Mouse (Mus musculus) macrophage (primary cell): ENCODE results near the gene Tsc22d1. TPM values are rescaled to one million over a fixed set of nuclear protein-coding genes. Genes with fewer than 3 reads are reported as not detected.

Source experiments
- H3K27ac ChIP-seq: fragments of 350-480 bp; formaldehyde crosslinking; 2 replicates; pipeline ENCODE4 v1.9.0; 2021
- H3K36me3 ChIP-seq: fragments of 350-480 bp; formaldehyde crosslinking; 2 replicates; pipeline ENCODE4 v1.9.0; 2021; ENCODE audit errors: inconsistent target
- H3K4me3 ChIP-seq: fragments of 350-480 bp; formaldehyde crosslinking; 2 replicates; pipeline ENCODE4 v1.9.0; 2021; ENCODE audit errors: inconsistent target
- H3K79me2 ChIP-seq: fragments of 350-480 bp; formaldehyde crosslinking; 2 replicates; pipeline ENCODE4 v1.9.0; 2021; ENCODE audit errors: inconsistent target
- WGBS: methylation state at CpG from one replicate; pipeline ENCODE4 v1.1.7; 2026; ENCODE audit warnings: inconsistent platforms; ENCODE audit not compliant: missing documents; 5-methylcytosine and 5-hydroxymethylcytosine counted together
- polyA plus RNA-seq: library from polyadenylated mRNA; stranded (reverse); fragments of 250-400 nt; gene quantifications from 3 replicates; pipeline ENCODE4 v1.2.4, GENCODE M21; 2018; ENCODE audit warnings: inconsistent platforms
- total RNA-seq, 78 experiments: library from RNA; depleted of rRNA; stranded (reverse); fragments of 250-400 nt; gene quantifications; 1 replicate in 9 of 78; 2 replicates in 24 of 78; 3 replicates in 43 of 78; 4 replicates in 2 of 78; pipeline ENCODE4 v1.2.4; 2018; ENCODE audit warnings: inconsistent platforms in 56 of 78

Gene Tsc22d1
- total RNA-seq (2018; cell fraction: chromatin; rRNA removed) = 100 to 1,000 TPM in 14 of 26 experiments, 10 to 100 TPM in 12; 38.1 to 306 (median 105) TPM
- 10 to 100 TPM; 18.3 to 71.6 (median 48.3) TPM for total RNA-seq (2018; cell fraction: cytosol; rRNA removed)
- total RNA-seq (2018; cell fraction: nucleus; rRNA removed) = 100 to 1,000 TPM in 10 of 26 experiments, 10 to 100 TPM in 16; 36.4 to 236 (median 82.8) TPM
- 21.6 to 41.9 TPM (median 33.6 TPM) in 3 replicates for polyA plus RNA-seq

DNA sequence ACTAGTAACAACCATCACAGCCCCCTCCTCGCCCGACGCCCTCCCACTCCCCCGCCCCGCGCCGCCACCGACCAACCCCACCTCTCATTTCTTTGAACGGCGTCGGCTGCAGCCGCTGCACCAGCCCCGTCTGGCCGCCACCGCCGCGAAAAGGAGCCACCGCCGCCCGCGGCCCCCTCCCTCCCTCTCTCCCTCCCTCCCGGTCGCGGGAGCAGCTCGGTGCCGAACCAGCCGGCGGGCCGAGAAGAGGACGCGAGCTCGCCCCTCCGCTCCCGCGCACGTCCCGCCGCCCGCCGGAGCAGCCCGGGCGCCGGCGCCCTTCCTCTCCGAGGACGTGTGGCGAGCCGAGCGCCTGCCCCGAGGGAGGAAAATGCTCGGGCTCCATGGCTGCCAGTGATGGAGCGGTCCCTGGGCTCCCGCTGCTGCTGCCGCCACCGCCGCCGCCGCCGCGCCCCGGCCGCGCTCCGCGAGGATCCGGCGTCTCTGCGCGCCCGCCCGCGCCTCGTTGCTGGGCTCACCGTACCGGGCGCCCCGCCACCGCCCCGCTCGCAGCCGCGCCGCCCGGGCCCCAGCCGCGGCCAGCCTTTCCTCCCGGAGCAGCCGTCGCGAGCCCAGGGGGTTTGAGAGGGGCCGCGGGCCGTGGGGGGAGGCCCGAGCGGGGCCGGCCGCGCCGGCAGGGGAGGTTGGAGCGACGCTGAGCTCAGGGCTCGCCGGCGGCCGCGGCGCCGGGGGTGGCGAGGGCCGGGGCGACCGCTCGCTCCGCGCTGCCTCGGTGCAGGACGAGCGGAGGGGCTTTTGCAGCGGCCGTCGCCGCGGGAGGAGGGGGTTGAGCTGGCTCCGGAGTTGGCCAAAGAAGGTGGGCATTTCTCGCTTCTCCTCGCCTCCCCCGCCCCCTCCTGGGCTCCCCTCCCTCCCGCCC is at the start of gene Tsc22d1:
TSS of gene Tsc22d1 (plus strand) at position 100 of the 919 bp plus-strand sequence.
- Histone ChIP-seq H3K36me3 (peaks cover 14% of the 10 kb centered on the region; the same call in 1 of the 2 replicates), H3K4me3 (peak within 1 kb of the TSS; percentile 52), H3K79me2 (peaks cover 13% of the 10 kb centered on the region; the same call in 1 of the 2 replicates), H3K27ac (peak within 1 kb of the TSS; percentile 68)
- 1% methylated on average over 75 of the region's 128 CpGs for WGBS

DNA sequence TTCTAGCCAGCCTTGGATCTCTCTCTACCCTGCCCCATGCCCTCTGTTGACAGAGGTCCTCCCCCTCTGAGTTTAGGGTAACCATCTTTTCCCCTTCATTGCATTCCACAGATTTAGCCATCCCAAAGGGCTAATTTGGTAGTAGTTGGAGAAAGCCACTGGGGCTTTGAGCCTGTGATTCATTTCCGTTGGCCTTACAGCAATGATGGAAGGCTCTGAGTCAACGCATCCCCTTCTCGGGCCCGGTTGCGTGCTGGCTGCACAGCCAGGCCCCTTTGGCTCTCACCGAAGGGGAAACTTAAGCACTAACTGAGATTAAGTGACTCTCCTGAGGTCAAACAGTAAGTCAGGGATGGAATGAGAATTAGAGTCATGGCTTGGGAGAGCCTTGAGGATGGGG is 41.1 kb upstream of the Tsc22d1 start:
- Histone ChIP-seq H3K27ac (no peak overlapping the region), H3K79me2 (no peaks in the 10 kb centered on the region), H3K4me3 (no peak overlapping the region), H3K36me3 (no peaks in the 10 kb centered on the region)
- 92% methylated on average over 6 of the region's 6 CpGs for WGBS

- Histone ChIP-seq H3K27ac (no peak overlapping the region), H3K36me3 (no peaks in the 10 kb centered on the region), H3K79me2 (no peaks in the 10 kb centered on the region), H3K4me3 (no peak overlapping the region)
- WGBS = 82% methylated on average over 6 of the region's 6 CpGs
Measured at GRCm38 (mm10) chr14:76374601-76375000, 40.2 kb upstream of the Tsc22d1 start.

- Histone ChIP-seq H3K4me3 (no peak overlapping the region), H3K79me2 (no peaks in the 10 kb centered on the region), H3K27ac (no peak overlapping the region), H3K36me3 (no peaks in the 10 kb centered on the region)
- 89% methylated on average over 5 of the region's 5 CpGs for WGBS
Measured at GRCm38 (mm10) chr14:76376561-76376960, 38.2 kb upstream of the Tsc22d1 start.

GRCm38 (mm10) chr14:76379411-76379810 is 35.4 kb upstream of the Tsc22d1 start:
- H3K36me3 ChIP-seq = no peaks in the 10 kb centered on the region
- no peak overlapping the region for H3K27ac ChIP-seq
- 100% methylated on average over 3 of the region's 3 CpGs for WGBS
- no peak overlapping the region for H3K4me3 ChIP-seq
- H3K79me2 ChIP-seq = no peaks in the 10 kb centered on the region

DNA sequence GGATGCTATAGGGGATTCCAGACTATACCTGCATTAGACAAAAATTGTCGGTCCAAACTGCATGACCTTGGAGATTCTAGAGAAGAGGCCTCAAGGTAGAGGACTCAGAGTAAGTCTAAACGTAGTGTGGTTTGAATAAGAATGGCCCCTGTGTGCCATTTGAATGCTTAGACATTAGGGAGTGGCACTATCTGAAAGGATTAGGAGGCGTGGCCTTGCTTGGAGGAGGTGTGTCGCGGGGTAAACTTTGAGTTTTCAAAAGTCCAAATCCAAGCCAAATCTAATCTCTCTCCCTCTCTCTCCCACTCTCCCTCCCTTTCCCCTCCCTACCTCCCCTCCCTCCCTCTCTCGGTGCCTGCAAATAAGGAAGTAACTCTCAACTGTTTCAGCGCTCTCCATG is 26.7 kb upstream of the Tsc22d1 start:
- Histone ChIP-seq H3K27ac (no peak overlapping the region), H3K4me3 (no peak overlapping the region), H3K79me2 (no peaks in the 10 kb centered on the region), H3K36me3 (no peaks in the 10 kb centered on the region)
- WGBS = 79% methylated on average over 6 of the region's 7 CpGs

DNA sequence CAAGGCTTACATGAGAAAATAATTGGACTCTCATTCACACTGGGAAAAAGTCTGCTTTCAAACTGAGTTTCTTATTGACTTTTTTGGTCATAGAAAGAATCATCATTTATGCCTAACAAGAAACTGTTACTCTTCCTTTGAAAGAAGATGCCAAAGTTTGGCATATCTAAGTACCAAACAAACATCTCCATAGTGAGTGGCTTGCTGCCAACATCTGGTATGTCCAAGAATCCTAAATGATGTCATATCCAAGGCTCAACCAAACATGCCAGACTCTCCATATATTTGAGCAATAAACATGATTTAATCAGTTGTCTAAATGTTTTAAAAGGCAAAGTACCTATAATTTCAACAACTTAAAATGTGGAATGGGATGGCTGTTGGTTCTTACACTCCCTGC is 16.5 kb upstream of the Tsc22d1 start:
- Histone ChIP-seq H3K27ac (no peak overlapping the region), H3K4me3 (no peak overlapping the region), H3K79me2 (no peaks in the 10 kb centered on the region), H3K36me3 (no peaks in the 10 kb centered on the region)

- Histone ChIP-seq H3K27ac (peak overlapping the region; percentile 61), H3K36me3 (no peaks in the 10 kb centered on the region), H3K4me3 (no peak overlapping the region), H3K79me2 (no peaks in the 10 kb centered on the region)
- WGBS = 55% methylated on average over 3 of the region's 4 CpGs
Measured at GRCm38 (mm10) chr14:76402574-76402973, 12.2 kb upstream of the Tsc22d1 start.

- Histone ChIP-seq H3K27ac (no peak overlapping the region), H3K4me3 (no peak overlapping the region), H3K36me3 (no peaks in the 10 kb centered on the region), H3K79me2 (no peaks in the 10 kb centered on the region)
- WGBS = 92% methylated on average over 8 of the region's 8 CpGs
Measured at GRCm38 (mm10) chr14:76409111-76409510, 5.7 kb upstream of the Tsc22d1 start.

- Histone ChIP-seq H3K36me3 (peaks cover 14% of the 10 kb centered on the region; the same call in 1 of the 2 replicates), H3K27ac (peak overlapping the region; percentile 68), H3K79me2 (peaks cover 13% of the 10 kb centered on the region; the same call in 1 of the 2 replicates), H3K4me3 (peak overlapping the region; percentile 31)
- WGBS = 7% methylated on average over 10 of the region's 10 CpGs
Measured at GRCm38 (mm10) chr14:76413773-76414121, 1.0 kb upstream of the Tsc22d1 start.

GRCm38 (mm10) chr14:76414122-76414861 is 469 bp upstream of the Tsc22d1 start:
- 2% methylated on average over 49 of the region's 81 CpGs for WGBS
- Histone ChIP-seq H3K4me3 (peak overlapping the region; percentile 31), H3K27ac (peak overlapping the region; percentile 68), H3K36me3 (peaks cover 14% of the 10 kb centered on the region; the same call in 1 of the 2 replicates), H3K79me2 (peaks cover 13% of the 10 kb centered on the region; the same call in 1 of the 2 replicates)

DNA sequence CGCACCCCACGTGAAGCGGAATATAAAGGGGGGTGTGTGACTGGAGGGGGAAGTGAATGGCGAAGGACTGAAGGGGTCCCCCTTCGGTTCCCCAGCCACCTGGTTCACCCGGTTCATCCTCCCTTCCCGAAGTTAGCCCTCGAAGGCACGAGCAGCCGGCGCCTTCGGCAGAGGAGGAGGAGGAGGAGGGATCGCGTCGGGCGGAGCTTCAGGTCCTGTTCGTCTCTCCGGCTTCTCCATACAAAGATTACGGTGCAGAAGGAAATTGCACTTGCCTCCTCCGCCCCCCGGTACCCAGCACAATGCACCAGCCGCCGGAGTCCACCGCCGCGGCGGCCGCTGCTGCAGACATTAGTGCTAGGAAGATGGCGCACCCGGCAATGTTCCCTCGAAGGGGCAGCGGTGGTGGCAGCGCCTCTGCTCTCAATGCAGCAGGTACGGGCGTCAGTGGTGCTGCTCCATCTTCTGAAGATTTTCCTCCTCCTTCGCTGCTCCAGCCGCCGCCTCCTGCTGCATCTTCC is 1.1 kb downstream of the Tsc22d1 start:
- peak overlapping the region; percentile 48 for H3K27ac ChIP-seq
- 8% methylated on average over 25 of the region's 38 CpGs for WGBS
- peaks cover 14% of the 10 kb centered on the region; the same call in 1 of the 2 replicates for H3K36me3 ChIP-seq
- peak overlapping the region; percentile 52 for H3K4me3 ChIP-seq
- peaks cover 13% of the 10 kb centered on the region; the same call in 1 of the 2 replicates for H3K79me2 ChIP-seq

GRCm38 (mm10) chr14:76416366-76417040 is 1.7 kb downstream of the Tsc22d1 start:
- H3K4me3 ChIP-seq = peak overlapping the region; percentile 52
- peaks cover 13% of the 10 kb centered on the region; the same call in 1 of the 2 replicates for H3K79me2 ChIP-seq
- H3K27ac ChIP-seq = no peak overlapping the region
- 86% methylated on average over 25 of the region's 27 CpGs for WGBS
- H3K36me3 ChIP-seq = peaks cover 14% of the 10 kb centered on the region; the same call in 1 of the 2 replicates

DNA sequence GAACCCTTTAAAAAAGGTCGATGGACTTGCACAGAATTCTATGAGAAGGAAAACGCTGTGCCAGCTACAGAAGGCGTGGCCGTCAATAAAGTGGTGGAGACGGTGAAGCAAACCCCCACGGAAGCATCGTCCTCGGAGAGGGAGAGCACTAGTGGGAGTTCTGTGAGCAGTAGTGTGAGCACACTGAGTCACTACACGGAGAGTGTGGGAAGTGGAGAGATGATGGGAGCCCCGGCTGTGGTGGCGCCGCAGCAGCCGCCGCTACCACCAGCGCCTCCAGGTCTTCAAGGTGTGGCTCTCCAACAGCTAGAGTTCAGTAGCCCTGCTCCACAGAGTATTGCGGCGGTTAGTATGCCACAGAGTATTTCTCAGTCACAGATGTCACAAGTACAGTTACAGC is 2.6 kb downstream of the Tsc22d1 start:
- WGBS = 98% methylated on average over 17 of the region's 17 CpGs

More for the DNA sequence above, 2.6 kb downstream of the Tsc22d1 start:
- no peak overlapping the region for H3K4me3 ChIP-seq
- H3K36me3 ChIP-seq = peaks cover 14% of the 10 kb centered on the region; the same call in 1 of the 2 replicates
- no peak overlapping the region for H3K27ac ChIP-seq
- H3K79me2 ChIP-seq = peaks cover 13% of the 10 kb centered on the region; the same call in 1 of the 2 replicates
